In genomic region chr9:119970763-119971656, GRCm38 (mm10) we compare ENCODE assay signal across 9 mouse cellular contexts. TPM values are rescaled to one million over a fixed set of nuclear protein-coding genes. Genes with fewer than 3 reads are reported as not detected.
DNase-seq lines count a peak whose midpoint lies in the region; ATAC-seq and TF ChIP-seq lines count a peak whose summit lies in the region.
"Had no signal": no experiment of that assay in that cellular context is flagged by ENCODE, and none has a peak within 500 bp of the region (broad histone marks: within the 10 kb centered on the region; RNA-seq: fewer than 3 reads in every experiment).

No protein-coding gene starts in this region.

- H3K9ac ChIP-seq in heart, embryonic 15.5 days: no peak overlapping the region
- no peak overlapping the region for H3K9ac ChIP-seq in lung, postnatal 0 days (replicated peaks; ENCODE audit: low read depth)

- H3K9me3 ChIP-seq in heart, embryonic 15.5 days (replicated peaks): no peaks in the 10 kb centered on the region
- no peaks in the 10 kb centered on the region for H3K9me3 ChIP-seq in lung, postnatal 0 days (ENCODE audit: low read length)

- H3K4me2 ChIP-seq in heart, embryonic 15.5 days: no peak overlapping the region
- H3K4me2 ChIP-seq in lung, postnatal 0 days (replicated peaks; ENCODE audit: low read depth, low read length): no peak overlapping the region

- peaks cover 43% of the 10 kb centered on the region; the same call in 1 of the 2 replicates for H3K36me3 ChIP-seq in heart, embryonic 15.5 days
- peaks cover 27% of the 10 kb centered on the region for H3K36me3 ChIP-seq in lung, postnatal 0 days (ENCODE audit: insufficient read depth, low read length)

- peak overlapping the region; percentile 44 for H3K27ac ChIP-seq in heart, embryonic 15.5 days
- peak overlapping the region; percentile 47; the same call in 1 of the 2 replicates for H3K27ac ChIP-seq in lung, postnatal 0 days (ENCODE audit: low read length)

- peaks cover 20% of the 10 kb centered on the region for H3K4me1 ChIP-seq in heart, embryonic 15.5 days (replicated peaks)
- H3K4me1 ChIP-seq in lung, postnatal 0 days (ENCODE audit: insufficient read depth, low read depth, low read length): peaks cover 10% of the 10 kb centered on the region; the same call in 1 of the 2 replicates

- no peak for ATAC-seq in heart, embryonic 15.5 days (replicated peaks; ENCODE audit: insufficient number of reproducible peaks, insufficient read depth, low FRiP score, low read depth)
- ATAC-seq in lung, postnatal 0 days: peak; percentile 45

- DNase-seq in adrenal gland, postnatal 14 days: peak; percentile 60
- DNase-seq in adrenal gland, adult 8-10 months: no peak
- DNase-seq in ovary, postnatal 36 days (ENCODE audit: low spot score): peak; percentile 45
- no peak for DNase-seq in ovary, adult 18-20 months (ENCODE audit: low spot score)
- DNase-seq in lung, postnatal 0 days (ENCODE audit: low spot score): peak; percentile 46
- no peak for DNase-seq in retina, postnatal 1 day
- DNase-seq in embryo, embryonic 11 days: no peak

- no peaks in the 10 kb centered on the region for H3K27me3 ChIP-seq in heart, embryonic 15.5 days
- H3K27me3 ChIP-seq in lung, postnatal 0 days (replicated peaks; ENCODE audit: insufficient read depth, low read length): no peaks in the 10 kb centered on the region

- 74% methylated on average over 7 of the region's 7 CpGs for WGBS in heart, embryonic 15.5 days
- 70% methylated on average over 7 of the region's 7 CpGs for WGBS in lung, postnatal 0 days

- H3K4me3 ChIP-seq in heart, embryonic 15.5 days: no peak overlapping the region
- H3K4me3 ChIP-seq in lung, postnatal 0 days (ENCODE audit: low read depth, low read length): no peak overlapping the region

- no peak for TF ChIP-seq EP300 in lung, postnatal 0 days (IDR thresholded peaks at IDR 0.05)

- TF ChIP-seq CTCF in lung, postnatal 0 days (IDR thresholded peaks at IDR 0.05): no peak

RNA-seq across cellular contexts. Expression of gene Csrnp1, which starts 13.4 kb away (rescaled TPM):
- total RNA-seq in adrenal gland, postnatal 14 days (2021): 17.8 and 24.5 TPM in 2 replicates
- 10 to 100 TPM in 3 of 4 experiments, 1 to 10 TPM in 1; 7.7 to 69.5 (median 16.0) TPM for total RNA-seq in adrenal gland, adult 8-10 months (2022)
- polyA plus RNA-seq in heart, embryonic 15.5 days (2015; fragmentation: Nextera tagmentation; extraction: Ambion mirVana): 6.9 and 8.2 TPM in 2 replicates
- polyA plus RNA-seq in lung, postnatal 0 days (2015; fragmentation: Nextera tagmentation; extraction: Ambion mirVana): 9.4 and 10.5 TPM in 2 replicates

RNA-seq across cellular contexts. Expression of gene Ttc21a, which starts 33.6 kb away (rescaled TPM):
- 0.11 TPM in 2 replicates for total RNA-seq in adrenal gland, postnatal 14 days (2021)
- under 1 TPM; 0.09 to 0.43 (median 0.28) TPM for total RNA-seq in adrenal gland, adult 8-10 months (2022)
- polyA plus RNA-seq in heart, embryonic 15.5 days (2015; fragmentation: Nextera tagmentation; extraction: Ambion mirVana): 0.08 and 0.29 TPM in 2 replicates
- polyA plus RNA-seq in lung, postnatal 0 days (2015; fragmentation: Nextera tagmentation; extraction: Ambion mirVana): 1.8 and 2.3 TPM in 2 replicates

RNA-seq across cellular contexts. Expression of gene Gorasp1, which starts 33.6 kb away (rescaled TPM):
- total RNA-seq in adrenal gland, postnatal 14 days (2021): 17.0 and 22.3 TPM in 2 replicates
- total RNA-seq in adrenal gland, adult 8-10 months (2022): 10 to 100 TPM; 31.7 to 45.8 (median 42.3) TPM
- polyA plus RNA-seq in heart, embryonic 15.5 days (2015; fragmentation: Nextera tagmentation; extraction: Ambion mirVana): 16.6 and 24.3 TPM in 2 replicates
- 16.5 and 16.7 TPM in 2 replicates for polyA plus RNA-seq in lung, postnatal 0 days (2015; fragmentation: Nextera tagmentation; extraction: Ambion mirVana)

RNA-seq across cellular contexts. Expression of gene Xirp1, which starts 52.4 kb away (rescaled TPM):
- total RNA-seq in adrenal gland, postnatal 14 days (2021): 0.22 and 0.30 TPM in 2 replicates
- total RNA-seq in adrenal gland, adult 8-10 months (2022): under 1 TPM; 0.06 to 0.16 (median 0.10) TPM
- polyA plus RNA-seq in heart, embryonic 15.5 days (2015; fragmentation: Nextera tagmentation; extraction: Ambion mirVana): 45.2 and 51.0 TPM in 2 replicates
- 0.21 and 0.35 TPM in 2 replicates for polyA plus RNA-seq in lung, postnatal 0 days (2015; fragmentation: Nextera tagmentation; extraction: Ambion mirVana)
- total RNA-seq: common myeloid progenitor, adult 5-6 weeks had no signal

Comparison
In these comparisons a context has a peak if more than half of its experiments do, and no peak if none do; other contexts are left out.
1. DNase-seq: peak in adrenal gland, postnatal 14 days (single experiment), ovary, postnatal 36 days (single experiment) and lung, postnatal 0 days (single experiment); none in adrenal gland, adult 8-10 months (single experiment), ovary, adult 18-20 months (single experiment), retina, postnatal 1 day (single experiment) and embryo, embryonic 11 days (single experiment).